Mouse (Mus musculus) MEL (cell line): Measurements from ENCODE around the gene Zfp970.

Experiments
- GATA1 ChIP-seq: IDR thresholded peaks from 2 replicates; pipeline ENCODE4 v1.6.1; 2011; ENCODE audit warnings: low read depth, low read length, improper control_type of control experiment
- MAX ChIP-seq: IDR thresholded peaks from 2 replicates; pipeline ENCODE4 v1.6.1; 2011; ENCODE audit warnings: low read length, improper control_type of control experiment
- MYC ChIP-seq: IDR thresholded peaks from 2 replicates; pipeline ENCODE4 v1.6.1; 2011; ENCODE audit warnings: low read depth, mild to moderate bottlenecking, low read length, improper control_type of control experiment, moderate library complexity
- POLR2A ChIP-seq, 2 experiments: IDR thresholded peaks; 2 replicates each; pipeline ENCODE4 v1.6.1; 2011 to 2012; ENCODE audit warnings: low read length in 2 of 2, mild to moderate bottlenecking in 2 of 2, control low read depth in 1 of 2, improper control_type of control experiment in 1 of 2, low read depth in 1 of 2, moderate library complexity in 1 of 2; ENCODE audit not compliant: control insufficient read depth in 1 of 2, insufficient read depth in 1 of 2, poor library complexity in 1 of 2
- POLR2AphosphoS2 ChIP-seq: IDR thresholded peaks from 2 replicates; pipeline ENCODE4 v1.6.1; 2011; ENCODE audit warnings: low read length, improper control_type of control experiment
- POLR2AphosphoS5 ChIP-seq: IDR thresholded peaks from 2 replicates; pipeline ENCODE4 v1.6.1; 2012; ENCODE audit warnings: low read depth, borderline replicate concordance, mild to moderate bottlenecking, inconsistent platforms, low read length, moderate library complexity, mixed read lengths
- TAL1 ChIP-seq: IDR thresholded peaks from 2 replicates; pipeline ENCODE4 v1.6.1; 2012; ENCODE audit warnings: mild to moderate bottlenecking, inconsistent platforms, low read length, moderate library complexity, mixed read lengths
- ZNF384 ChIP-seq: IDR thresholded peaks from 2 replicates; pipeline ENCODE4 v1.6.1; 2012; ENCODE audit warnings: low read depth, mild to moderate bottlenecking, inconsistent platforms, low read length, improper control_type of control experiment

DNA sequence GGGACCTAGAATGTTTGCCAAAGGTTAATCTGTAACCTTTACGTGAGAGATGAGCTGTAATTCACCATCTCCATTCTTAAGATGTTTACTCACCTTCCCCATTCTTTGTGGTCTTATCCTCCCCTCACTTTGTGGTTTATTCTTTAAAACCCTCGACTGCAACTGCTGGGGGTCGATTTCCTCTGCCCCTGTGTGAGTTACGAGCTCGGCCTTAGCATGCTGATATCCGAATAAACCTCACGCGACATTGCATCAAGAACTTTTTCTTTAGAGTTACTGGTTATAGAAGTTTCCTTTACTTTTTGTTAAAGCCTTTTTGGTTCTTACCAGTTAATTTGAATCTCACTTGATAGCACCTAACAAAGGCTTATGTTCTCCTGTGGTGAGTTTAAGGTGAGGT, 55.5 kb downstream of the Zfp970 start:
- TF ChIP-seq POLR2AphosphoS5 (no peak), POLR2AphosphoS2 (no peak), MAX (no peak), GATA1 (no peak), ZNF384 (no peak), POLR2A (IDR thresholded peaks at IDR 0.05; ENCODE audit: control insufficient read depth in 1 of 2, insufficient read depth in 1 of 2, low read depth in 1 of 2, low read length in 2 of 2, poor library complexity in 1 of 2) (no peak), TAL1 (no peak), MYC (no peak)
